Mouse (Mus musculus) heart, adult 2 months (tissue): ENCODE data around the gene Smg7. TPM values are rescaled to one million over a fixed set of nuclear protein-coding genes. Genes with fewer than 3 reads are reported as not detected.

ENCODE experiments used
- DNase-seq, 2 experiments: peaks; one replicate each; pipeline ENCODE4 v3.0.0; 2021
- H3K27ac ChIP-seq: fragments of 200-600 bp; 2 replicates; pipeline ENCODE4 v1.8.1; 2022
- H3K27me3 ChIP-seq: fragments of 200-500 bp; 2 replicates; pipeline ENCODE4 v1.6.1; 2012; ENCODE audit warnings: mild to moderate bottlenecking, low read length, inconsistent platforms, mixed read lengths; ENCODE audit not compliant: control insufficient read depth, insufficient read depth
- H3K36me3 ChIP-seq: fragments of 200-500 bp; 2 replicates; pipeline ENCODE4 v1.6.1; 2012; ENCODE audit warnings: low read length, inconsistent platforms; ENCODE audit not compliant: control insufficient read depth, insufficient read depth
- H3K4me1 ChIP-seq: fragments of 200-500 bp; 2 replicates; pipeline ENCODE4 v1.6.1; 2011; ENCODE audit warnings: low read length; ENCODE audit not compliant: control insufficient read depth, insufficient read depth
- H3K4me3 ChIP-seq: fragments of 200-600 bp; 2 replicates; pipeline ENCODE4 v1.8.1; 2022
- H3K79me2 ChIP-seq: fragments of 200-500 bp; replicated peaks from 2 replicates; pipeline ENCODE4 v1.6.1; 2012; ENCODE audit warnings: mild to moderate bottlenecking, inconsistent platforms, low read length, moderate library complexity, mixed read lengths; ENCODE audit not compliant: control insufficient read depth, insufficient read depth
- H3K9ac ChIP-seq: fragments of 200-500 bp; 2 replicates; pipeline ENCODE4 v1.6.1; 2012; ENCODE audit warnings: low read depth, mild to moderate bottlenecking, control low read depth, inconsistent platforms, low read length, mixed read lengths
- CTCF ChIP-seq: fragments of 200-600 bp; IDR thresholded peaks from 2 replicates; pipeline ENCODE4 v1.8.1; 2022; ENCODE audit warnings: antibody characterized with exemption, mild to moderate bottlenecking, moderate library complexity
- EP300 ChIP-seq: fragments of 200-500 bp; IDR thresholded peaks from 2 replicates; pipeline ENCODE4 v1.6.1; 2011; ENCODE audit warnings: low read depth, low read length, control low read depth; ENCODE audit not compliant: insufficient read depth
- POLR2A ChIP-seq: fragments of 200-500 bp; IDR thresholded peaks from 2 replicates; pipeline ENCODE4 v1.6.1; 2011; ENCODE audit warnings: mild to moderate bottlenecking, low read depth, low read length, control low read depth; ENCODE audit not compliant: insufficient read depth
- WGBS: fragments of 180-500 bp; shearing (Covaris S2); methylation state at CpG from one replicate; pipeline ENCODE4 v1.1.7; 2018; 5-methylcytosine and 5-hydroxymethylcytosine counted together
- intact Hi-C: fragments of 180-260 bp; cut with DNase I; formaldehyde crosslinking; loops from one replicate; pipeline ENCODE4 v1.15.1; 2025
- polyA plus RNA-seq: library from polyadenylated mRNA; depleted of rRNA; stranded (reverse); fragments of >200 nt; gene quantifications from 2 replicates; pipeline ENCODE4 v1.2.3, GENCODE M21; 2012
- total RNA-seq, 2 experiments: library from RNA; stranded (reverse); gene quantifications; 2 replicates each; pipeline ENCODE4 v1.2.3; 2021

Gene Smg7
- total and polyA plus RNA-seq, 3 experiments: 36.0 to 39.3 (median 39.3) TPM

- H3K4me3 ChIP-seq: no peak overlapping the region
- WGBS: 90% methylated on average over 2 of the region's 2 CpGs
Measured at GRCm38 (mm10) chr1:152808392-152808680, 94.1 kb downstream of the Smg7 start.

GRCm38 (mm10) chr1:152807619-152808391, 94.6 kb downstream of the Smg7 start:
- intact Hi-C loops: no loop called here
- no peaks in the 10 kb centered on the region for H3K79me2 ChIP-seq
- H3K9ac ChIP-seq: no peak overlapping the region
- H3K27ac ChIP-seq: peak overlapping the region; percentile 15; the same call in 1 of the 2 replicates
- H3K27me3 ChIP-seq: no peaks in the 10 kb centered on the region
- peak in 1 of 2 experiments; percentile 56 for DNase-seq
- TF ChIP-seq EP300 (no peak), POLR2A (no peak), CTCF (no peak)
- H3K4me3 ChIP-seq: no peak overlapping the region
- WGBS: 68% methylated on average over 18 of the region's 18 CpGs
- no peaks in the 10 kb centered on the region for H3K36me3 ChIP-seq
- peaks cover 2% of the 10 kb centered on the region; the same call in 1 of the 2 replicates for H3K4me1 ChIP-seq

More at GRCm38 (mm10) chr1:152808392-152808680, 94.1 kb downstream of the Smg7 start:
- intact Hi-C loops: no loop called here
- H3K27me3 ChIP-seq: no peaks in the 10 kb centered on the region
- no peak for TF ChIP-seq POLR2A
- no peak for TF ChIP-seq CTCF
- TF ChIP-seq EP300: no peak
- H3K4me1 ChIP-seq: peaks cover 2% of the 10 kb centered on the region; the same call in 1 of the 2 replicates
- H3K27ac ChIP-seq: no peak overlapping the region; the same call in 1 of the 2 replicates
- no peak overlapping the region for H3K9ac ChIP-seq
- H3K79me2 ChIP-seq: no peaks in the 10 kb centered on the region
- H3K36me3 ChIP-seq: no peaks in the 10 kb centered on the region
- DNase-seq: no peak

- intact Hi-C loops: no loop called here
- H3K27ac ChIP-seq: no peak overlapping the region
- H3K4me3 ChIP-seq: no peak overlapping the region
- TF ChIP-seq EP300: no peak
- TF ChIP-seq POLR2A: no peak
- no peak for TF ChIP-seq CTCF
- H3K36me3 ChIP-seq: no peaks in the 10 kb centered on the region
- no peaks in the 10 kb centered on the region; the same call in 1 of the 2 replicates for H3K4me1 ChIP-seq
- H3K27me3 ChIP-seq: no peaks in the 10 kb centered on the region
- 71% methylated on average over 6 of the region's 6 CpGs for WGBS
- DNase-seq: peak in 1 of 2 experiments; percentile 28
- no peak overlapping the region for H3K9ac ChIP-seq
- no peaks in the 10 kb centered on the region for H3K79me2 ChIP-seq
Measured at GRCm38 (mm10) chr1:152804907-152805306, 97.5 kb downstream of the Smg7 start.

GRCm38 (mm10) chr1:152800633-152801176, 101.7 kb downstream of the Smg7 start:
- Histone ChIP-seq H3K4me1 (peaks cover 2% of the 10 kb centered on the region; the same call in 1 of the 2 replicates), H3K4me3 (no peak overlapping the region), H3K27me3 (no peaks in the 10 kb centered on the region), H3K27ac (no peak overlapping the region; the same call in 1 of the 2 replicates), H3K36me3 (no peaks in the 10 kb centered on the region), H3K79me2 (no peaks in the 10 kb centered on the region), H3K9ac (no peak overlapping the region)
- 82% methylated on average over 13 of the region's 13 CpGs for WGBS
- no peak for DNase-seq
- TF ChIP-seq CTCF: no peak
- no peak for TF ChIP-seq POLR2A
- no peak for TF ChIP-seq EP300
- intact Hi-C loops: no loop called here

GRCm38 (mm10) chr1:152799897-152800296, 102.5 kb downstream of the Smg7 start, which contains the start of gene Ncf2:
Gene Ncf2 (plus strand): TSS chr1:152800194.
- no peak within 1 kb of the TSS for H3K9ac ChIP-seq
- 21% methylated on average over 2 of the region's 2 CpGs for whole genome bisulfite sequencing
- peaks cover 3% of the 10 kb centered on the region; the same call in 1 of the 2 replicates for H3K4me1 ChIP-seq
- H3K36me3 ChIP-seq: no peaks in the 10 kb centered on the region
- TF ChIP-seq EP300 (no peak), CTCF (no peak), POLR2A (peak; percentile 58)
- peak within 1 kb of the TSS; percentile 51 for H3K27ac ChIP-seq
- H3K4me3 ChIP-seq: no peak within 1 kb of the TSS
- DNase-seq: peak in 1 of 2 experiments; percentile 32
- intact Hi-C loops: no loop called here
- H3K79me2 ChIP-seq: no peaks in the 10 kb centered on the region
- no peaks in the 10 kb centered on the region for H3K27me3 ChIP-seq

- peak in 1 of 2 experiments; percentile 24 for DNase-seq
- Histone ChIP-seq H3K9ac (no peak overlapping the region), H3K4me3 (no peak overlapping the region), H3K36me3 (no peaks in the 10 kb centered on the region), H3K27me3 (no peaks in the 10 kb centered on the region), H3K27ac (peak overlapping the region; percentile 51), H3K79me2 (no peaks in the 10 kb centered on the region), H3K4me1 (peaks cover 4% of the 10 kb centered on the region; the same call in 1 of the 2 replicates)
- intact Hi-C loops: no loop called here
- 0 out of 2 replicates have a peak, but pooled peaks have one; percentile 51 for TF ChIP-seq EP300
- no peak for TF ChIP-seq CTCF
- no peak for TF ChIP-seq POLR2A
- WGBS: 34% methylated on average over 9 of the region's 9 CpGs
Measured at GRCm38 (mm10) chr1:152798125-152798524, 104.3 kb downstream of the Smg7 start.
